Mouse (Mus musculus) ES-Bruce4 (cell line): Measurements from ENCODE around the gene Dmrt2. TPM values are rescaled to one million over a fixed set of nuclear protein-coding genes. Genes with fewer than 3 reads are reported as not detected.

ENCODE experiments used
- H3K27ac ChIP-seq: 2 replicates; pipeline ENCODE4 v1.5.1; 2012; ENCODE audit warnings: low read length, inconsistent platforms; ENCODE audit not compliant: insufficient read depth
- H3K27me3 ChIP-seq: 2 replicates; pipeline ENCODE4 v1.6.1; 2012; ENCODE audit warnings: mild to moderate bottlenecking, low read length, inconsistent platforms; ENCODE audit not compliant: control insufficient read depth, poor library complexity, insufficient read depth, severe bottlenecking
- H3K36me3 ChIP-seq: 2 replicates; pipeline ENCODE4 v1.6.1; 2012; ENCODE audit warnings: inconsistent platforms, mild to moderate bottlenecking, low read length, moderate library complexity; ENCODE audit not compliant: control insufficient read depth, poor library complexity, insufficient read depth, severe bottlenecking
- H3K4me1 ChIP-seq: one replicate; pipeline ENCODE4 v1.8.1; 2011; ENCODE audit warnings: low read length; ENCODE audit not compliant: control insufficient read depth, insufficient read depth
- H3K4me3 ChIP-seq: 2 replicates; pipeline ENCODE4 v1.5.1; 2011; ENCODE audit warnings: low read depth, mild to moderate bottlenecking, low read length
- H3K9ac ChIP-seq: 2 replicates; pipeline ENCODE4 v1.6.1; 2012; ENCODE audit warnings: low read depth, mild to moderate bottlenecking, inconsistent platforms; ENCODE audit not compliant: poor library complexity, severe bottlenecking
- H3K9me3 ChIP-seq: replicated peaks from 2 replicates; pipeline ENCODE4 v1.6.1; 2012; ENCODE audit warnings: mild to moderate bottlenecking, low read length, inconsistent platforms; ENCODE audit not compliant: control insufficient read depth, poor library complexity, insufficient read depth, severe bottlenecking
- CTCF ChIP-seq: IDR thresholded peaks from one replicate; pipeline ENCODE4 v1.8.1; 2011; ENCODE audit warnings: low read depth, low read length
- EP300 ChIP-seq: IDR thresholded peaks from 2 replicates; pipeline ENCODE4 v1.6.1; 2011; ENCODE audit warnings: low read depth, low read length; ENCODE audit not compliant: insufficient read depth
- POLR2A ChIP-seq: IDR thresholded peaks from one replicate; pipeline ENCODE4 v1.8.1; 2011; ENCODE audit warnings: low read length; ENCODE audit not compliant: insufficient read depth
- polyA plus RNA-seq: library from polyadenylated mRNA; stranded (reverse); fragments of >200 nt; gene quantifications from 2 replicates; pipeline ENCODE4 v1.2.4, GENCODE M21; 2011; ENCODE audit warnings: low read depth; ENCODE audit not compliant: missing spikeins, insufficient read depth, insufficient read length

The Dmrt2 gene
- polyA plus RNA-seq, 1 experiment: not detected

GRCm38 (mm10) chr19:25641786-25642185 lies 30.4 kb upstream of the Dmrt2 start:
- Histone ChIP-seq H3K27ac (no peak overlapping the region), H3K4me3 (no peak overlapping the region)
- TF ChIP-seq CTCF: no peak
- TF ChIP-seq EP300: no peak
- no peak for TF ChIP-seq POLR2A

GRCm38 (mm10) chr19:25647136-25647535 lies 25.1 kb upstream of the Dmrt2 start:
- TF ChIP-seq POLR2A (no peak), EP300 (no peak), CTCF (no peak)
- no peaks in the 10 kb centered on the region for H3K27me3 ChIP-seq
- H3K9ac ChIP-seq: no peak overlapping the region
- no peak overlapping the region for H3K4me3 ChIP-seq
- no peak overlapping the region for H3K27ac ChIP-seq
- H3K9me3 ChIP-seq: no peaks in the 10 kb centered on the region
- no peaks in the 10 kb centered on the region for H3K4me1 ChIP-seq
- no peaks in the 10 kb centered on the region for H3K36me3 ChIP-seq

More at GRCm38 (mm10) chr19:25641786-25642185, 30.4 kb upstream of the Dmrt2 start:
- Histone ChIP-seq H3K36me3 (no peaks in the 10 kb centered on the region), H3K9ac (no peak overlapping the region), H3K9me3 (no peaks in the 10 kb centered on the region), H3K4me1 (no peaks in the 10 kb centered on the region), H3K27me3 (no peaks in the 10 kb centered on the region)

GRCm38 (mm10) chr19:25648701-25649100 lies 23.5 kb upstream of the Dmrt2 start:
- no peaks in the 10 kb centered on the region for H3K27me3 ChIP-seq
- TF ChIP-seq POLR2A (no peak), EP300 (no peak), CTCF (no peak)
- no peak overlapping the region for H3K27ac ChIP-seq
- H3K4me1 ChIP-seq: no peaks in the 10 kb centered on the region
- H3K9ac ChIP-seq: no peak overlapping the region
- no peaks in the 10 kb centered on the region for H3K36me3 ChIP-seq
- no peaks in the 10 kb centered on the region for H3K9me3 ChIP-seq
- no peak overlapping the region for H3K4me3 ChIP-seq

GRCm38 (mm10) chr19:25650474-25650873 lies 21.7 kb upstream of the Dmrt2 start:
- Histone ChIP-seq H3K36me3 (no peaks in the 10 kb centered on the region), H3K9me3 (no peaks in the 10 kb centered on the region), H3K4me3 (no peak overlapping the region)

GRCm38 (mm10) chr19:25652560-25652959 lies 19.7 kb upstream of the Dmrt2 start:
- H3K9ac ChIP-seq: no peak overlapping the region
- H3K27ac ChIP-seq: no peak overlapping the region
- TF ChIP-seq CTCF (no peak), POLR2A (no peak), EP300 (no peak)
- H3K4me1 ChIP-seq: no peaks in the 10 kb centered on the region
- no peaks in the 10 kb centered on the region for H3K9me3 ChIP-seq
- no peaks in the 10 kb centered on the region for H3K27me3 ChIP-seq
- H3K4me3 ChIP-seq: no peak overlapping the region
- H3K36me3 ChIP-seq: no peaks in the 10 kb centered on the region

More at GRCm38 (mm10) chr19:25650474-25650873, 21.7 kb upstream of the Dmrt2 start:
- no peaks in the 10 kb centered on the region for H3K27me3 ChIP-seq
- TF ChIP-seq POLR2A (no peak), EP300 (no peak), CTCF (no peak)
- no peak overlapping the region for H3K9ac ChIP-seq
- no peaks in the 10 kb centered on the region for H3K4me1 ChIP-seq
- H3K27ac ChIP-seq: no peak overlapping the region

GRCm38 (mm10) chr19:25654034-25654749 lies 18.0 kb upstream of the Dmrt2 start:
- Histone ChIP-seq H3K36me3 (no peaks in the 10 kb centered on the region), H3K4me1 (no peaks in the 10 kb centered on the region), H3K27me3 (no peaks in the 10 kb centered on the region), H3K9ac (no peak overlapping the region), H3K4me3 (no peak overlapping the region), H3K27ac (no peak overlapping the region), H3K9me3 (no peaks in the 10 kb centered on the region)
- TF ChIP-seq CTCF: no peak
- no peak for TF ChIP-seq EP300
- TF ChIP-seq POLR2A: no peak
